20 mouse cellular contexts compared by ENCODE assay signal in genomic region chr7:68098098-68098497, GRCm38 (mm10).
DNase-seq lines count a peak whose midpoint lies in the region; TF ChIP-seq lines count a peak whose summit lies in the region.
"Had no signal": no experiment of that assay in that cellular context is flagged by ENCODE, and none has a peak within 500 bp of the region (broad histone marks: within the 10 kb centered on the region; RNA-seq: fewer than 3 reads in every experiment).

No protein-coding gene starts in this region.

- TF ChIP-seq CTCF in layer of hippocampus, adult 2 months (conservative IDR thresholded peaks at IDR 0.05): no peak

- no peak overlapping the region for H3K27ac ChIP-seq in layer of hippocampus, adult 2 months
- H3K27ac ChIP-seq: embryonic facial prominence, embryonic 10.5 days; heart, adult 2 months; hindbrain, embryonic 14.5 days; neural tube, embryonic 13.5 days had no signal

- DNase-seq in layer of hippocampus, adult 2 months (ENCODE audit: low spot score in 2 of 2): peak; percentile 20 to 42
- no peak for DNase-seq in layer of hippocampus, adult 9-10 months (ENCODE audit: low spot score)
- DNase-seq in frontal cortex, postnatal 25 days (ENCODE audit: low spot score in 2 of 2): peak; percentile 23 to 44
- peak; percentile 45 to 78 for DNase-seq in left cerebral cortex, adult 9 months (ENCODE audit: low spot score in 2 of 2)
- peak; percentile 27 for DNase-seq in right cerebral cortex, postnatal 14 days
- no peak for DNase-seq in adipocyte (ENCODE audit: low spot score)
- no peak for DNase-seq in gastrocnemius, postnatal 10 days
- no peak for DNase-seq in cerebellum, adult 8-10 months
- DNase-seq: adrenal gland, postnatal 14 days; cerebellum, postnatal 10 days; gastrocnemius, postnatal 36 days; heart, adult 2 months; lung, postnatal 4 days; midbrain, embryonic 14.5 days; retina, postnatal 1 day; thymus, postnatal 25 days had no signal

- no peak overlapping the region for H3K4me3 ChIP-seq in layer of hippocampus, adult 2 months
- H3K4me3 ChIP-seq: embryonic facial prominence, embryonic 10.5 days; heart, adult 2 months; myocyte; neural tube, embryonic 13.5 days had no signal

Comparison
In these comparisons a context has a peak if more than half of its experiments do, and no peak if none do; other contexts are left out.
1. DNase-seq: peak in layer of hippocampus, adult 2 months (2 of 2), frontal cortex, postnatal 25 days (2 of 2), left cerebral cortex, adult 9 months (2 of 2) and right cerebral cortex, postnatal 14 days (single experiment); none in layer of hippocampus, adult 9-10 months (single experiment), adipocyte (single experiment), gastrocnemius, postnatal 10 days (single experiment) and cerebellum, adult 8-10 months (single experiment).